Mouse (Mus musculus) adipocyte (in vitro differentiated cells): ENCODE results near the gene Cpt1c.

Experiments
- DNase-seq: peaks from one replicate; pipeline ENCODE4 v3.0.0-alpha.2; 2016; ENCODE audit warnings: low spot score

Gene Cpt1c

DNA sequence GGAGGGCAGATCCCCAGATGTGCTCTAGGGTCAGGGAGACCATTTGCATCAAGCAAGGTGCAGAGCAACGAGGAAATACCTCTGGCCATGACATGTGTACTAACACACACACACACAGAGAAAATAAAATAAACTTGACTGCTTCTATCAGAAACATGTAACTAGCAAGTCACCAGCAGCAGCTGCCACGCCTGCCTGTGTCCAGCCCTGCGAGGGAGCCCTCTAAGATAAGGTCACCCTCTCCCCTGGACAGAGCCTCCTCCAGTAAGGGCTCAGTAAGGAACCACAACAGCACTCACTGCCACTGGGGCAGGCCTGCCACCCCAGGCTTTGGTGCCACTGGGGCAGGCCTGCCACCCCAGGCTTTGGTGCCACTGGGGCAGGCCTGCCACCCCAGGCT is 56.4 kb downstream of the Cpt1c start:
- no peak for DNase-seq

DNA sequence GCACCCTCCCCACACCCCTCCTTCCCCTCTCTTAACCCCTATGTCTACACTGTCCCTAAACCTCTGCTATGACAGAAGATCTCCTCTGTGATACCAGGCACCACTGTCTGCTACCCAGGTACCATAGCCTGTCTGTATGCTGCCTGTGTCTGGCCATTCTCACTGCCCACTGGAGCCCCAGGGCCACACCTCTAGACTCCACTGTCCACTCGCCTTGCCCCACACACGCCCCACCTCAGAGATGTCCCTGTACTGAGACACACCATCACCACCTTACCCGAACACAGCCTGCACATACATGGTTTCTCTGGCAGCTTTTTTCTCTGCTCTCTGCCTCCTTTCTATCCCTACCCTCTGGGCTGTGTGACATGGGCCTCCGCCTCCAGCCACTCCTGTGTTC is 57.8 kb downstream of the Cpt1c start:
- DNase-seq = no peak

DNA sequence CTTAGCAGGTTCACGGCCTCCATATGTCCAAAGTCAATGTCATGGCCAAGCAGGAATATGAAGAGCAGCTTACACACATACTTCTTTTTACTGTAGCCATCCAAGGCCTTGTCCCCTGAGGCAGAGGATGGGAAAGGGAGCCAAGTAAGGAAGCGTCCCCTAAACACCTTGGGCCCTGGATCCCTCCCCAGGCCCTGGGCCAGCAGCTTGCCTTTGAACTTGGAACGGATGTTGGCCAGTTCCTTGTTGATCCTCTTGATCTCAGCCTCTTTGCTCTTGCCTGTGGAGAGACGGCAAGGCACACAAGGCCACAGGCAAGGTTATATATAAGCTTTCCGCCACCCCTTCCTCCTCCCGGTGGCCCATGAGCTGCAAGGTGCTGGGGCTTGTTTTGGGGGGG is 58.5 kb downstream of the Cpt1c start:
- DNase-seq = no peak

DNA sequence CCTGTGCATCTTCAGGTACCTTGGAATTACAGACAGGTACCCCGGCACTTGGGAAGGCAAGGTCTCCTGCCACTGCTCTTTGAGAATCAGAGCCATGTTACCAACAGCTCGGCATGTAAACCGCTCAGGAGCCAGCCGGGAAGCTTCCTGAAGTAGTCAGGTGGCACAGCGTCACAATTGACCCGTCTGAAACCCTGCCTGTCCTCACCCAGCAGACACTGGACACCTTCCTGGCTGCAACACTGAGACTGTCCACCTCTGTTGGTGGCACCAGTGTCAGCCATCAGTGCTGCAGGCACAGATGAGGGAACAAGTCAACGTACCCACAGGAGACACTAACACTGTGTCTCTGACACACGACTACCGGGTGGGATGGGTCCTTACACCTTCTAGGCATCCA is 59.3 kb downstream of the Cpt1c start:
- DNase-seq = no peak

DNA sequence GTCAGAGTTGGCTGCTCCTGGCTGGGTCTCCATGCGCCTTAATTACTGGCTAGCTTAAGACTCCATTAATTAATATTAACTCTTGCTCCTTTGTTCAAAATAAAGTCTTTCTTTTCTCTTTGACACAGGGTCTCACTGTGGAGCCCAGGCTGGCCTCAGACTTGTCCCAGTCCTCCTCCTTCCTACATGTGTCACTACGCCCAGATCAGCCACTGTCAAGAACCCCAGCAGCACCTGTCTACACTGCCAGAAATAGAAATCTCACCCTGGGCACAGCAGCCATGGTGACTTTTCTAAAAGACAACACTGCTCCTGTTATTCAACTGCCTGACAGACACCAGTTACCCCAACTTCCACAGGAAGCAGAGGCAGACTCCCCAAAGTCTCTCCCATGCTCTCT is 60.3 kb downstream of the Cpt1c start:
- no peak for DNase-seq
